Mouse (Mus musculus): ENCODE results near the gene Itga1.

GRCm38 (mm10) chr13:115107436-115107835, 5.7 kb upstream of the Itga1 start:
- TF ChIP-seq CTCF (conservative IDR thresholded peaks at IDR 0.05 in 1 of 2, IDR thresholded peaks at IDR 0.05 in 1 of 2; ENCODE audit: low read depth in 2 of 2, low read length in 2 of 2) (no peak), PAX5 (IDR thresholded peaks at IDR 0.05; ENCODE audit: low read length) (no peak), ZMIZ1 (IDR thresholded peaks at IDR 0.05; ENCODE audit: low read depth, low read length) (no peak), KAT2A (IDR thresholded peaks at IDR 0.05; ENCODE audit: insufficient replicate concordance, low read length) (no peak)
